Mouse (Mus musculus) layer of hippocampus, adult 6 months (tissue): ENCODE measurements around the gene Kcnj12. TPM values are rescaled to one million over a fixed set of nuclear protein-coding genes. Genes with fewer than 3 reads are reported as not detected.

Source experiments
- long read RNA-seq, 2 experiments: library from polyadenylated mRNA; unstranded; transcript quantifications; one replicate each; pipeline ENCODE4 v2.0.0; 2019 to 2020
- polyA plus RNA-seq: library from polyadenylated mRNA; unstranded; fragments of <200 nt; fragmentation: Nextera tagmentation; gene quantifications from 2 replicates; pipeline ENCODE4 v1.2.3, GENCODE M21; 2021

The Kcnj12 gene
- 1.2 and 1.8 TPM in 2 replicates for polyA plus RNA-seq
- long read RNA-seq, experiment 1, partial matches to known transcripts, result 0 of 2 reads
- long read RNA-seq, experiment 1, other reads (novel, unspliced or antisense), result 2 of 2 reads
- long read RNA-seq, experiment 2, partial matches to known transcripts, result 2 of 6 reads
- long read RNA-seq, experiment 2, other reads (novel, unspliced or antisense), result 2 of 6 reads

DNA sequence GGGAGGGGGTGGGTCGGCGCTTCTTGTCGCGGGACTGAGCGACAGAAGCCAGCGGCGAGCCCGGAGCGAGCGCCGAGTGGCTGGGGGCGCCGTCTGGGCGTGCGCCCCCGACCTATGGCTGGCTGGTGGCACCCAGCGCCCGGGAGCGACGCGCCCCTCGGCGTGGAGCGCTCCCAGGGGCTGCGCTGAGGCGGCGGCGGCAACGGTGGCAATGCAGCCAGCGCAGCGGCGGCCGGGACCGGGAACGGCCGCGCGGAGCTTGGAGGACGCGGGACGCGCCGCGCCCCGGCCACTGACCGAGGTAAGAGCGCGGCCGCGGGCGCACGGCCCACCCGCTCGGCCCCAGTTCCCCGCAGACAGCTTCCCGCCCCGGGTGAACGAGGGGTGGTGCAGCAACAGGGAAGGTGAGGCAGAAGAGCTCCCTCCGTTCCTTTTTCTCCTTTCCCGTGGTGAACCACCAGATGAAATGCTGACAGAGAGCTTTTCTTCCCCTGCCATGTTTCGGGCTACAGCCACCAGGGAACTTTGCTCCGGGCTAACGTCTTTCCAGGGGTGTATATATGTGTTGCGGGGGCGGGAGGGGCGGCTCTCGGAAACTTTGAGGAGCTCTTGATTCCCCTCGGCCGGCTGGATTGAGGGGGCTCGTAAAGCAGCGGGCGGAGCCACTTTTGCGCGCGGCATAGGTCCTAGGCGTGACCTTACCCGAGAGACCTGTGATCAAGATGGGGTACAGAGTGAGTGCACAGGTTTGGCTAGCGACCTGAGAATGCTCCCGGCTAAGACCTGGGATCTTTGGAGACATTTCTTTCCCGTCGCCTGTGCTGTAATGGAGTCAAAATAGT is at the start of gene Kcnj12:
TSS of gene Kcnj12 (plus strand) at position 15 of the 842 bp plus-strand sequence.

Other genes starting within 250 kb of the Kcnj12 start
- 2.3 and 2.5 TPM in 2 replicates for gene Top3a, start 245.2 kb upstream of the Kcnj12 start, polyA plus RNA-seq
- gene Smcr8, start 245.0 kb upstream of the Kcnj12 start, polyA plus RNA-seq, result 7.0 and 8.6 TPM in 2 replicates
- gene Shmt1, start 210.8 kb upstream of the Kcnj12 start, polyA plus RNA-seq, result 3.1 and 3.3 TPM in 2 replicates
- 40.1 and 40.4 TPM in 2 replicates for gene Dhrs7b, start 191.9 kb upstream of the Kcnj12 start, polyA plus RNA-seq
- gene Tmem11, start 143.3 kb upstream of the Kcnj12 start, polyA plus RNA-seq, result 34.3 and 35.0 TPM in 2 replicates
- 7.5 and 13.0 TPM in 2 replicates for gene Natd1, start 107.8 kb upstream of the Kcnj12 start, polyA plus RNA-seq
- gene Map2k3, start 90.5 kb upstream of the Kcnj12 start, polyA plus RNA-seq, result 11.5 and 14.0 TPM in 2 replicates
- gene Tnfrsf13b, start 104.2 kb downstream of the Kcnj12 start, polyA plus RNA-seq, result 3.0 and 3.4 TPM in 2 replicates
- gene Usp22, start 152.5 kb downstream of the Kcnj12 start, polyA plus RNA-seq, result 187 and 188 TPM in 2 replicates
- gene Aldh3a1, start 185.0 kb downstream of the Kcnj12 start, polyA plus RNA-seq, result 1.1 and 1.6 TPM in 2 replicates
- gene Aldh3a2, start 244.9 kb downstream of the Kcnj12 start, polyA plus RNA-seq, result 35.9 and 36.9 TPM in 2 replicates